Mouse (Mus musculus): ENCODE data around the gene Etv4.

GRCm38 (mm10) chr11:101819853-101820252 is 34.7 kb upstream of the Etv4 start:
- TF ChIP-seq CTCF (IDR thresholded peaks at IDR 0.05) = peak; percentile 48
- TF ChIP-seq EP300 (IDR thresholded peaks at IDR 0.05) = no peak
